Mouse (Mus musculus) heart, postnatal 0 days (tissue): ENCODE measurements around the gene Plcb3.
"Not testable (repeated sequence)": the region's sequence is repeated elsewhere in the genome, so short reads cannot be mapped to it uniquely, and the experiment has no call there.

Source experiments
- CTCF ChIP-seq: IDR thresholded peaks from 2 replicates; pipeline ENCODE4 v1.5.1; 2016; ENCODE audit warnings: antibody characterized with exemption, control low read depth, low read depth
- EP300 ChIP-seq: IDR thresholded peaks from 2 replicates; pipeline ENCODE4 v1.6.1; 2016; ENCODE audit warnings: antibody characterized with exemption, low read depth

DNA sequence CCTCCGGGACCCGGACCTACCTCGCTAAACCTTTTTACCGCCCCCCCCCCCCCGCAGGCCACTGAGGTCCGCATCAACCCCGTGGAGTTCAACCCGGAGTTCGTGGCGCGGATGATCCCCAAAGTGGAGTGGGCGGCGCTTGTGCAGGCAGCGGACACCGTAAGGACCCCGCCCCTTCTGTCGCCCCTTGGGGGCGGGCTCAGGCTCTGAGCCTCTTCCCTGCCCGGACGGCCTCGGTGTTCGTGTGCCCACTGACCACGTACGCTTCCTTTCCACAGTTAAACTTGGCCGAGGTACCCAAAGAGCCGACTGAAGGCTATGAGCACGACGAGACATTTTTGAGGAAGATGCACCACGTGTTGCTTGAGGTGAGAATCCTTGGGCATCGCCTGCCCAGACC, 66.0 kb downstream of the Plcb3 start:
- TF ChIP-seq EP300, CTCF: not testable (repeated sequence)
